Mouse (Mus musculus) ES-Bruce4 (cell line): ENCODE measurements at regions not wholly inside any gene's neighbourhood (a gene's known extent, or its start where the extent isn't known, plus 50 kb on each side); places are given as distances from the start of the nearest gene placed in this dataset.

Experiments
- H3K27ac ChIP-seq: 2 replicates; pipeline ENCODE4 v1.5.1; 2012; ENCODE audit warnings: low read length, inconsistent platforms; ENCODE audit not compliant: insufficient read depth
- H3K27me3 ChIP-seq: 2 replicates; pipeline ENCODE4 v1.6.1; 2012; ENCODE audit warnings: mild to moderate bottlenecking, low read length, inconsistent platforms; ENCODE audit not compliant: control insufficient read depth, poor library complexity, insufficient read depth, severe bottlenecking
- H3K36me3 ChIP-seq: 2 replicates; pipeline ENCODE4 v1.6.1; 2012; ENCODE audit warnings: inconsistent platforms, mild to moderate bottlenecking, low read length, moderate library complexity; ENCODE audit not compliant: control insufficient read depth, poor library complexity, insufficient read depth, severe bottlenecking
- H3K4me1 ChIP-seq: one replicate; pipeline ENCODE4 v1.8.1; 2011; ENCODE audit warnings: low read length; ENCODE audit not compliant: control insufficient read depth, insufficient read depth
- H3K4me3 ChIP-seq: 2 replicates; pipeline ENCODE4 v1.5.1; 2011; ENCODE audit warnings: low read depth, mild to moderate bottlenecking, low read length
- H3K9ac ChIP-seq: 2 replicates; pipeline ENCODE4 v1.6.1; 2012; ENCODE audit warnings: low read depth, mild to moderate bottlenecking, inconsistent platforms; ENCODE audit not compliant: poor library complexity, severe bottlenecking
- H3K9me3 ChIP-seq: replicated peaks from 2 replicates; pipeline ENCODE4 v1.6.1; 2012; ENCODE audit warnings: mild to moderate bottlenecking, low read length, inconsistent platforms; ENCODE audit not compliant: control insufficient read depth, poor library complexity, insufficient read depth, severe bottlenecking
- CTCF ChIP-seq: IDR thresholded peaks from one replicate; pipeline ENCODE4 v1.8.1; 2011; ENCODE audit warnings: low read depth, low read length
- EP300 ChIP-seq: IDR thresholded peaks from 2 replicates; pipeline ENCODE4 v1.6.1; 2011; ENCODE audit warnings: low read depth, low read length; ENCODE audit not compliant: insufficient read depth
- POLR2A ChIP-seq: IDR thresholded peaks from one replicate; pipeline ENCODE4 v1.8.1; 2011; ENCODE audit warnings: low read length; ENCODE audit not compliant: insufficient read depth

DNA sequence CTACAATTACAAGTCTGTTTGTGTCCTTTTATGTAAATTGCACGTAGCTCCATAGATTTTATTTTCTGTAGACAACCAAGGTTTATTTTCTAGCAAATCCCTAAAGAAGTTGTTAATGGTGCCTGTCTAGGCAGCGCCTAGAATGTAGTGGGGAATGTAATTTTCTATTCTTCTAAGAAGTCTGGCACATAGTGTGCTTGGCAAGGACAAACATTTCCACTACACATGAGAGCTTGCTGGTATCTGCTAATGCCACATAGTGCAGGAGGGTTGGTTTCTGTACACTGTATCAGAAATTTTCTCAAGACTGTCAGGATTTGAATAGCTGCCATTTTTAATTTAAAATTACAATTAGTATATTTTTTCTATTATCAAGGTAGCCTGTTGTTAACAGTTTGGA lies 385.3 kb downstream of the Nedd1 start:
- H3K4me1 ChIP-seq = no peaks in the 10 kb centered on the region
- no peaks in the 10 kb centered on the region for H3K36me3 ChIP-seq
- no peak overlapping the region for H3K4me3 ChIP-seq
- no peaks in the 10 kb centered on the region for H3K27me3 ChIP-seq
- TF ChIP-seq CTCF = no peak
- no peak for TF ChIP-seq EP300
- no peak for TF ChIP-seq POLR2A
- H3K27ac ChIP-seq = no peak overlapping the region
- no peak overlapping the region for H3K9ac ChIP-seq
- no peaks in the 10 kb centered on the region for H3K9me3 ChIP-seq

DNA sequence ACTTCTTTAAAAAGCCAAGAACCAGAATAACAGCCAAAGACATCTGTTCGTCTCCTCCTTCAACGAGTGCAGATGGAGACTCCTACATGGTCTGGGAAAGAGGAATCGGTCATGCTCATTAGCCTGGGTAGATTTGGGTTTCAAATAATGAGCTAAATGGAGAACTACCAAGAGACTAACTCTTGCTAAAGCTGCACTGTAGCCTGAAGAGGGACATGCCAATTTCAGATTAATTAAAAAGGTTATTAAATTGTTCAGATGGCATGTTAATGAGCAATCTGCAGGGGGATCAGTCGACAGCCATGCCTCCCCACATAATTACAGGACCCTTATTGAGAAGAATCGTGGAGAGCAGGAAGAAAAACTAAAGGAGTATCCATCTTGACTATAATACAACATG lies 386.1 kb downstream of the Nedd1 start:
- Histone ChIP-seq H3K27me3 (no peaks in the 10 kb centered on the region), H3K4me3 (no peak overlapping the region), H3K36me3 (no peaks in the 10 kb centered on the region), H3K9me3 (no peaks in the 10 kb centered on the region), H3K27ac (no peak overlapping the region), H3K4me1 (no peaks in the 10 kb centered on the region), H3K9ac (no peak overlapping the region)
- TF ChIP-seq EP300 (no peak), POLR2A (no peak), CTCF (no peak)

DNA sequence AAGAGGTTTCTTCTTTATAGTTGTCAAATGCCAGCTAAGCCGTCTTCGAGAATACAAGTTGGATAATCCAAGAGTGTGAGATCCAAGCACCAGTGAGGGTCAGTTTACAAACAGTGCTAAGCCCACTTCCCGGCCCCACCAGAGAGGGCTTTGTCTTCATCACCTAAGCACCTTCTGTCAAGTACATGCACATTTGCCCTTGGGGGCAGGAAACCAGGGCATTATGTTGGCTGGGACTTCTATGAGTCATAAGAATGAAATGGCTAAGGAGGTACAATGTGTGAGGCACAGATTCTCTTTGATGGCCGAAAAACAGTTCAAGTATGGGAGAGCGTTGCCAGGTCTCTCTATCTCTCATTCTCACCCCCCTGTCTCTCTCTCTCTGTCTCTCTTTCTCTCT lies 387.1 kb downstream of the Nedd1 start:
- no peaks in the 10 kb centered on the region for H3K4me1 ChIP-seq
- no peaks in the 10 kb centered on the region for H3K36me3 ChIP-seq
- H3K27me3 ChIP-seq = no peaks in the 10 kb centered on the region
- no peak overlapping the region for H3K4me3 ChIP-seq
- H3K27ac ChIP-seq = no peak overlapping the region
- no peak for TF ChIP-seq POLR2A
- H3K9me3 ChIP-seq = no peaks in the 10 kb centered on the region
- no peak overlapping the region for H3K9ac ChIP-seq

DNA sequence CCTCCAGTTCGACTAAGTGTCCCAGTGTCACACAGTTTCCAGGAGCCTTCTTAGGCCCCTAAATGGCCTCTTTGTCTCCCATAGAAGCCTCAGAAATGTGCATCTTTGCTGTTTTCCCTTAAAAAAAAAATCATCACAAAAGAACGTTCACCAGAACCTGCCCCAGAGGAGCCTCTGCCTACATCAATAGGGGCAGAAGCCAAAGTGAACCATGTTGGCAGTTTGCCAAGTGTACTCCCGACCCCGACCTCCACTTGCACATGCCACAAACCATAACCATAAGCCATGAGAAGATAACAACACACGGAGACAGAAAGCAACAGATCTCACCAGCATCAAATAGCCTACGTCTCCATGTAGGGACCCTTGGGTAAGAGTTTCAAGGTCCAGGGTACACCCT lies 388.4 kb downstream of the Nedd1 start:
- H3K9ac ChIP-seq = no peak overlapping the region
- H3K9me3 ChIP-seq = no peaks in the 10 kb centered on the region
- H3K36me3 ChIP-seq = no peaks in the 10 kb centered on the region
- no peaks in the 10 kb centered on the region for H3K27me3 ChIP-seq
- TF ChIP-seq EP300 (no peak), POLR2A (no peak), CTCF (no peak)
- no peak overlapping the region for H3K27ac ChIP-seq
- no peak overlapping the region for H3K4me3 ChIP-seq
- H3K4me1 ChIP-seq = no peaks in the 10 kb centered on the region

DNA sequence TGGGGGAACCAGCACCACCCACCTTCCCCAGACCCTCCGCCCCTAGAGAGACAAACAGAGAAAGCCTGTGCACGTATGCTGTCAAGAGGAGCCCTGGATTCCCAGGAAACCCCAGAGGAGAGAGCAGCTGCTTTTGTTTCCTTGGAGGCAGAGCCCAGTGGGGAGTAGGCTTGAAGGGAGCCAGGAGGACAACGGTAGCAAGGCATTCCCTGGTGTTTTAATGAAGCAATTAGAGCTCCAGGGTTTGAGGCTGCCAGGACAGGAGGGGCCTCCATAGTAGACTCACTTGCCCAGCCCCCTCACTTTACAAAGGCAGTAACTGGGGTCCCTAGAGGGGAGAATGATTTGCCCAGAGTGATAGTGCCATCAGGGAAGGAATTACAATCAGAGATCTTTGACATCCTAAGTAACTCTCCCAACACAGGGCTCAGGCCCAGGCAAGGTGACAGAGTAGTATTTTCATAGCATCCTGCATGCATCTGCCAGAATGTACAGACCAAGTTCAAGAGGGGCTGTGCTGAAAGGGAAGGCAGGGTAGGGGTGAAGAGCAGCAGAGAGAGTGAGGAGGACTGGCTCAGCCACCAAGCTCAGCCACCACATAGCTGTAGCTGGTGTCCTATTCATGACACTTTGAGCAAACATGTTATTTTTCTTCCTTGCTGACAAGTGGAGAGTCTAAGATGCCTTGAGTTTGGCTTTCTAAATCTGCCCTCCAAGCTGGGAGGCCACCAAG lies 389.0 kb downstream of the Nedd1 start:
- no peak overlapping the region for H3K9ac ChIP-seq
- no peaks in the 10 kb centered on the region for H3K9me3 ChIP-seq
- H3K36me3 ChIP-seq = no peaks in the 10 kb centered on the region
- TF ChIP-seq EP300 (no peak), POLR2A (no peak), CTCF (no peak)
- no peak overlapping the region for H3K4me3 ChIP-seq
- H3K27ac ChIP-seq = no peak overlapping the region
- H3K27me3 ChIP-seq = no peaks in the 10 kb centered on the region
- H3K4me1 ChIP-seq = no peaks in the 10 kb centered on the region

DNA sequence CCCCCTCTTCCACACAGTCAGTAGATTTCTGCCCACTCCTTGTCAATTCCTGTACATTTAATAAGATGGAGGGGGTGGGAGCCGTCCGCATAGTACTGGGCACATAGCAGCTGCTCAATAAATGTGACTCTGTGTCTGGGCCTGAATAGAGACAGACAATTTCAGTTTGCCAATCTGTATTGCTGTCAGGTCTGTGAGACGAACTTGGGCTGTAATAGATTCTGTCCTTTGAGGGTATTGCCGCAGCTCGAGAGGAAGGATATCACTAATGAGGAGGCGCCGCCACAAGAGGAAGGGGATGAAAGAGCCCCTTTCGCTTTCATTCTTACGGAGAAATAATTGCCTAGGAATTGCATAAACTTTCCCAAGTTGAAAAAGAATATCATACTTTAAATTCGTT lies 392.1 kb downstream of the Nedd1 start:
- H3K27me3 ChIP-seq = no peaks in the 10 kb centered on the region
- H3K4me1 ChIP-seq = no peaks in the 10 kb centered on the region
- no peak overlapping the region for H3K9ac ChIP-seq
- H3K36me3 ChIP-seq = no peaks in the 10 kb centered on the region
- no peak overlapping the region for H3K27ac ChIP-seq
- no peak overlapping the region for H3K4me3 ChIP-seq
- no peaks in the 10 kb centered on the region for H3K9me3 ChIP-seq
- TF ChIP-seq EP300 (no peak), POLR2A (no peak), CTCF (no peak)
